Mouse (Mus musculus) kidney, postnatal 0 days (tissue): ENCODE measurements around the gene Bpgm. TPM values are rescaled to one million over a fixed set of nuclear protein-coding genes. Genes with fewer than 3 reads are reported as not detected.

Experiments used
- ATAC-seq: fragments of 200-750 bp; cut with Nextera tagmentation; replicated peaks from 2 replicates; pipeline ENCODE4 v1.8.0; 2017; ENCODE audit warnings: low read depth, moderate number of reproducible peaks, moderate TSS enrichment, moderate library complexity; ENCODE audit not compliant: low FRiP score
- DNase-seq: peaks from one replicate; pipeline ENCODE4 v3.0.0-alpha.2; 2016; ENCODE audit warnings: low spot score
- H3K27ac ChIP-seq: fragments of 300-500 bp; sonication (generic); 2 replicates; pipeline ENCODE4 v1.5.1; 2014; ENCODE audit warnings: mild to moderate bottlenecking
- H3K27me3 ChIP-seq: fragments of 300-500 bp; sonication (generic); 2 replicates; pipeline ENCODE4 v1.6.1; 2014; ENCODE audit warnings: low read length, mixed read lengths; ENCODE audit not compliant: insufficient read depth
- H3K36me3 ChIP-seq: fragments of 300-500 bp; sonication (generic); 2 replicates; pipeline ENCODE4 v1.6.1; 2014; ENCODE audit warnings: low read length, mixed read lengths; ENCODE audit not compliant: insufficient read depth
- H3K4me1 ChIP-seq: fragments of 300-500 bp; sonication (generic); replicated peaks from 2 replicates; pipeline ENCODE4 v1.6.1; 2014; ENCODE audit warnings: antibody characterized with exemption, low read length, mixed read lengths; ENCODE audit not compliant: insufficient read depth
- H3K4me2 ChIP-seq: fragments of 300-500 bp; sonication (generic); 2 replicates; pipeline ENCODE4 v1.6.1; 2014; ENCODE audit warnings: mild to moderate bottlenecking, low read length, moderate library complexity, mixed read lengths
- H3K4me3 ChIP-seq: fragments of 300-500 bp; sonication (generic); replicated peaks from 2 replicates; pipeline ENCODE4 v1.5.1; 2014; ENCODE audit warnings: low read depth, low read length
- H3K9ac ChIP-seq: fragments of 300-500 bp; sonication (generic); 2 replicates; pipeline ENCODE4 v1.6.1; 2014; ENCODE audit warnings: low read depth, low read length
- H3K9me3 ChIP-seq: fragments of 300-500 bp; sonication (generic); replicated peaks from 2 replicates; pipeline ENCODE4 v1.6.1; 2016; ENCODE audit warnings: low read length, inconsistent platforms, mixed read lengths
- CTCF ChIP-seq: IDR thresholded peaks from 2 replicates; pipeline ENCODE4 v1.5.1; 2016; ENCODE audit warnings: antibody characterized with exemption, low read depth, mild to moderate bottlenecking, moderate library complexity
- WGBS: fragments of 180-500 bp; shearing (Covaris S2); extraction: QIAGEN DNeasy Blood & Tissue Kit; methylation state at CpG from one replicate; pipeline ENCODE4 v1.1.7; 2014; 5-methylcytosine and 5-hydroxymethylcytosine counted together
- polyA plus RNA-seq: library from polyadenylated mRNA; unstranded; fragments of >200 nt; fragmentation: Nextera tagmentation; extraction: Ambion mirVana; gene quantifications from 2 replicates; pipeline ENCODE4 v1.2.1, GENCODE M21; 2015

Gene Bpgm
- polyA plus RNA-seq, 1 experiment from 2014 or later: 38.7 TPM

- ATAC-seq: no peak
- H3K4me3 ChIP-seq: no peak overlapping the region
- peak; percentile 50 for DNase-seq
- H3K4me2 ChIP-seq: no peak overlapping the region
- H3K9ac ChIP-seq: no peak overlapping the region
- WGBS: 56% methylated on average over 3 of the region's 3 CpGs
- H3K27me3 ChIP-seq: no peaks in the 10 kb centered on the region
- TF ChIP-seq CTCF: no peak
- no peaks in the 10 kb centered on the region for H3K9me3 ChIP-seq
- H3K4me1 ChIP-seq: no peaks in the 10 kb centered on the region; the same call in 1 of the 2 replicates
- no peak overlapping the region for H3K27ac ChIP-seq
- no peaks in the 10 kb centered on the region for H3K36me3 ChIP-seq
Observed at GRCm38 (mm10) chr6:34529992-34530391, 54.0 kb downstream of the Bpgm start.

GRCm38 (mm10) chr6:34533055-34533454 lies 57.0 kb downstream of the Bpgm start:
- Histone ChIP-seq H3K27ac (no peak overlapping the region), H3K9ac (no peak overlapping the region), H3K27me3 (no peaks in the 10 kb centered on the region), H3K36me3 (no peaks in the 10 kb centered on the region), H3K4me2 (no peak overlapping the region), H3K4me1 (no peaks in the 10 kb centered on the region; the same call in 1 of the 2 replicates), H3K4me3 (no peak overlapping the region), H3K9me3 (no peaks in the 10 kb centered on the region)
- no peak for TF ChIP-seq CTCF
- DNase-seq (no peak), ATAC-seq (no peak)
- WGBS: 91% methylated on average over 1 of the region's 1 CpGs

GRCm38 (mm10) chr6:34533896-34534295 lies 57.9 kb downstream of the Bpgm start:
- Histone ChIP-seq H3K4me3 (no peak overlapping the region), H3K9ac (no peak overlapping the region), H3K27me3 (no peaks in the 10 kb centered on the region), H3K4me2 (no peak overlapping the region), H3K36me3 (no peaks in the 10 kb centered on the region), H3K9me3 (no peaks in the 10 kb centered on the region), H3K4me1 (no peaks in the 10 kb centered on the region; the same call in 1 of the 2 replicates), H3K27ac (no peak overlapping the region)
- DNase-seq (no peak), ATAC-seq (no peak)
- 62% methylated on average over 5 of the region's 5 CpGs for WGBS
- no peak for TF ChIP-seq CTCF

GRCm38 (mm10) chr6:34542866-34543265 lies 66.9 kb downstream of the Bpgm start:
- no peak overlapping the region for H3K9ac ChIP-seq
- no peaks in the 10 kb centered on the region for H3K9me3 ChIP-seq
- H3K4me2 ChIP-seq: no peak overlapping the region
- no peak overlapping the region for H3K4me3 ChIP-seq
- no peaks in the 10 kb centered on the region for H3K36me3 ChIP-seq
- no peaks in the 10 kb centered on the region for H3K27me3 ChIP-seq
- 65% methylated on average over 4 of the region's 4 CpGs for WGBS
- H3K27ac ChIP-seq: no peak overlapping the region
- TF ChIP-seq CTCF: no peak
- ATAC-seq (no peak), DNase-seq (no peak)
- no peaks in the 10 kb centered on the region for H3K4me1 ChIP-seq

- peak overlapping the region; percentile 31; the same call in 1 of the 2 replicates for H3K4me2 ChIP-seq
- no peaks in the 10 kb centered on the region for H3K9me3 ChIP-seq
- no peak overlapping the region for H3K9ac ChIP-seq
- no peaks in the 10 kb centered on the region for H3K4me1 ChIP-seq
- 0 out of 2 replicates have a peak, but pooled peaks have one; percentile 21 for ATAC-seq
- no peak overlapping the region for H3K27ac ChIP-seq
- peak; percentile 81 for DNase-seq
- H3K36me3 ChIP-seq: no peaks in the 10 kb centered on the region
- TF ChIP-seq CTCF: no peak
- no peak overlapping the region for H3K4me3 ChIP-seq
- H3K27me3 ChIP-seq: no peaks in the 10 kb centered on the region
- WGBS: 45% methylated on average over 21 of the region's 21 CpGs
Observed at GRCm38 (mm10) chr6:34543303-34544206, 67.5 kb downstream of the Bpgm start.

- Histone ChIP-seq H3K36me3 (no peaks in the 10 kb centered on the region), H3K4me3 (no peak overlapping the region), H3K27ac (no peak overlapping the region), H3K4me1 (no peaks in the 10 kb centered on the region), H3K9ac (no peak overlapping the region), H3K27me3 (no peaks in the 10 kb centered on the region), H3K9me3 (no peaks in the 10 kb centered on the region), H3K4me2 (peak overlapping the region; percentile 31; the same call in 1 of the 2 replicates)
- DNase-seq: peak; percentile 28
- TF ChIP-seq CTCF: no peak
- WGBS: 72% methylated on average over 10 of the region's 10 CpGs
- no peak for ATAC-seq
Observed at GRCm38 (mm10) chr6:34544207-34544602, 68.2 kb downstream of the Bpgm start.
